Mouse (Mus musculus) liver, embryonic 12.5 days (tissue): ENCODE data around the gene Itprip. TPM values are rescaled to one million over a fixed set of nuclear protein-coding genes. Genes with fewer than 3 reads are reported as not detected.

Experiments
- ATAC-seq: fragments of 200-750 bp; cut with Nextera tagmentation; 2 replicates; pipeline ENCODE4 v1.8.0; 2017; ENCODE audit warnings: moderate number of reproducible peaks, mild to moderate bottlenecking, moderate library complexity
- H3K27ac ChIP-seq: fragments of 300-500 bp; sonication (generic); 2 replicates; pipeline ENCODE4 v1.5.1; 2016; ENCODE audit warnings: mild to moderate bottlenecking
- H3K27me3 ChIP-seq: fragments of 300-500 bp; sonication (generic); replicated peaks from 2 replicates; pipeline ENCODE4 v1.6.1; 2016; ENCODE audit warnings: mild to moderate bottlenecking, moderate library complexity
- H3K36me3 ChIP-seq: fragments of 300-500 bp; sonication (generic); 2 replicates; pipeline ENCODE4 v1.6.1; 2016; ENCODE audit warnings: mild to moderate bottlenecking, moderate library complexity
- H3K4me1 ChIP-seq: fragments of 300-500 bp; sonication (generic); 2 replicates; pipeline ENCODE4 v1.6.1; 2016
- H3K4me2 ChIP-seq: fragments of 300-500 bp; sonication (generic); 2 replicates; pipeline ENCODE4 v1.6.1; 2016; ENCODE audit warnings: mild to moderate bottlenecking, moderate library complexity
- H3K4me3 ChIP-seq: fragments of 300-500 bp; sonication (generic); 2 replicates; pipeline ENCODE4 v1.5.1; 2016; ENCODE audit warnings: mild to moderate bottlenecking, moderate library complexity
- H3K9ac ChIP-seq: fragments of 300-500 bp; sonication (generic); 2 replicates; pipeline ENCODE4 v1.6.1; 2016; ENCODE audit warnings: mild to moderate bottlenecking, moderate library complexity
- H3K9me3 ChIP-seq: fragments of 300-500 bp; sonication (generic); replicated peaks from 2 replicates; pipeline ENCODE4 v1.6.1; 2016; ENCODE audit warnings: mild to moderate bottlenecking, moderate library complexity
- WGBS: fragments of 180-500 bp; shearing (Covaris S2); methylation state at CpG from one replicate; pipeline ENCODE4 v1.1.7; 2016; ENCODE audit not compliant: insufficient replicate concordance; 5-methylcytosine and 5-hydroxymethylcytosine counted together
- polyA plus RNA-seq: library from polyadenylated mRNA; unstranded; fragments of >200 nt; fragmentation: Nextera tagmentation; extraction: Ambion mirVana; gene quantifications from 2 replicates; pipeline ENCODE4 v1.2.1, GENCODE M21; 2016

Gene Itprip
- polyA plus RNA-seq: 5.3 and 5.9 TPM in 2 replicates

- Histone ChIP-seq H3K9me3 (no peaks in the 10 kb centered on the region), H3K4me3 (peak within 1 kb of the TSS; percentile 83), H3K4me2 (peak within 1 kb of the TSS; percentile 90), H3K4me1 (peaks cover 28% of the 10 kb centered on the region), H3K27ac (peak within 1 kb of the TSS; percentile 80), H3K9ac (peak within 1 kb of the TSS; percentile 83), H3K36me3 (no peaks in the 10 kb centered on the region), H3K27me3 (no peaks in the 10 kb centered on the region)
- peak; percentile 81 for ATAC-seq
- WGBS: 1% methylated on average over 48 of the region's 48 CpGs
These were observed at the start of gene Itprip, which contains the start of gene Cfap43 for GRCm38 (mm10) chr19:47919126-47919965. Gene Itprip, minus strand, starts transcription at chr19:47919299. Gene Cfap43, minus strand, starts transcription at chr19:47919287.

GRCm38 (mm10) chr19:47958181-47958580, 39.1 kb upstream of the Itprip start:
- Histone ChIP-seq H3K4me3 (no peak overlapping the region), H3K4me2 (no peak overlapping the region), H3K27ac (no peak overlapping the region), H3K36me3 (no peaks in the 10 kb centered on the region), H3K9me3 (no peaks in the 10 kb centered on the region), H3K4me1 (no peaks in the 10 kb centered on the region), H3K27me3 (no peaks in the 10 kb centered on the region), H3K9ac (no peak overlapping the region)
- WGBS: 61% methylated on average over 13 of the region's 13 CpGs
- ATAC-seq: no peak

GRCm38 (mm10) chr19:47953169-47953568, 34.1 kb upstream of the Itprip start:
- H3K4me1 ChIP-seq: no peaks in the 10 kb centered on the region
- no peak overlapping the region for H3K4me3 ChIP-seq
- no peaks in the 10 kb centered on the region for H3K36me3 ChIP-seq
- no peak overlapping the region for H3K4me2 ChIP-seq
- no peak overlapping the region for H3K27ac ChIP-seq
- H3K27me3 ChIP-seq: no peaks in the 10 kb centered on the region
- WGBS: 72% methylated on average over 9 of the region's 9 CpGs
- no peaks in the 10 kb centered on the region for H3K9me3 ChIP-seq
- no peak overlapping the region for H3K9ac ChIP-seq
- no peak for ATAC-seq

GRCm38 (mm10) chr19:47950946-47951345, 31.8 kb upstream of the Itprip start:
- no peaks in the 10 kb centered on the region for H3K9me3 ChIP-seq
- no peaks in the 10 kb centered on the region for H3K27me3 ChIP-seq
- ATAC-seq: no peak
- no peak overlapping the region for H3K4me2 ChIP-seq
- no peak overlapping the region for H3K9ac ChIP-seq
- no peak overlapping the region for H3K27ac ChIP-seq
- 62% methylated on average over 7 of the region's 7 CpGs for WGBS
- H3K36me3 ChIP-seq: no peaks in the 10 kb centered on the region
- no peaks in the 10 kb centered on the region for H3K4me1 ChIP-seq
- H3K4me3 ChIP-seq: no peak overlapping the region

GRCm38 (mm10) chr19:47946821-47947465, 27.8 kb upstream of the Itprip start:
- WGBS: 52% methylated on average over 23 of the region's 23 CpGs
- H3K4me2 ChIP-seq: no peak overlapping the region

GRCm38 (mm10) chr19:47939361-47939760, 20.3 kb upstream of the Itprip start:
- 69% methylated on average over 6 of the region's 6 CpGs for WGBS
- no peak overlapping the region for H3K27ac ChIP-seq
- no peaks in the 10 kb centered on the region for H3K9me3 ChIP-seq
- ATAC-seq: no peak
- no peak overlapping the region for H3K9ac ChIP-seq
- no peaks in the 10 kb centered on the region; the same call in 1 of the 2 replicates for H3K4me1 ChIP-seq
- peaks cover 57% of the 10 kb centered on the region for H3K27me3 ChIP-seq
- no peak overlapping the region for H3K4me2 ChIP-seq
- no peak overlapping the region for H3K4me3 ChIP-seq
- no peaks in the 10 kb centered on the region for H3K36me3 ChIP-seq

More at GRCm38 (mm10) chr19:47946821-47947465, 27.8 kb upstream of the Itprip start:
- Histone ChIP-seq H3K36me3 (no peaks in the 10 kb centered on the region), H3K9me3 (no peaks in the 10 kb centered on the region), H3K27me3 (0 out of 2 replicates have a peak, but pooled peaks cover 4% of the 10 kb centered on the region), H3K27ac (no peak overlapping the region), H3K9ac (no peak overlapping the region), H3K4me1 (no peaks in the 10 kb centered on the region), H3K4me3 (no peak overlapping the region)
- ATAC-seq: no peak

GRCm38 (mm10) chr19:47937443-47938406, 18.6 kb upstream of the Itprip start, which contains the start of gene Cfap58:
Gene Cfap58, plus strand, starts transcription at chr19:47937675.
- H3K27me3 ChIP-seq: peaks cover 53% of the 10 kb centered on the region
- peak within 1 kb of the TSS; percentile 33 for H3K4me3 ChIP-seq
- no peak within 1 kb of the TSS for H3K9ac ChIP-seq
- WGBS: 12% methylated on average over 41 of the region's 41 CpGs
- H3K9me3 ChIP-seq: no peaks in the 10 kb centered on the region
- H3K4me2 ChIP-seq: peak within 1 kb of the TSS; percentile 65
- ATAC-seq: peak; percentile 59
- no peak within 1 kb of the TSS for H3K27ac ChIP-seq
- H3K4me1 ChIP-seq: no peaks in the 10 kb centered on the region; the same call in 1 of the 2 replicates
- no peaks in the 10 kb centered on the region for H3K36me3 ChIP-seq

- WGBS: 42% methylated on average over 9 of the region's 9 CpGs
- peaks cover 53% of the 10 kb centered on the region for H3K27me3 ChIP-seq
- no peak for ATAC-seq
- peak overlapping the region; percentile 33; the same call in 1 of the 2 replicates for H3K4me3 ChIP-seq
- no peak overlapping the region for H3K9ac ChIP-seq
- H3K4me2 ChIP-seq: peak overlapping the region; percentile 65
- H3K9me3 ChIP-seq: no peaks in the 10 kb centered on the region
- H3K27ac ChIP-seq: no peak overlapping the region
- H3K36me3 ChIP-seq: no peaks in the 10 kb centered on the region
- no peaks in the 10 kb centered on the region; the same call in 1 of the 2 replicates for H3K4me1 ChIP-seq
These were observed 17.8 kb upstream of the Itprip start for GRCm38 (mm10) chr19:47936938-47937337.

- Histone ChIP-seq H3K4me3 (no peak overlapping the region), H3K9ac (no peak overlapping the region), H3K27ac (no peak overlapping the region), H3K27me3 (peaks cover 49% of the 10 kb centered on the region), H3K4me2 (no peak overlapping the region), H3K4me1 (no peaks in the 10 kb centered on the region; the same call in 1 of the 2 replicates), H3K9me3 (no peaks in the 10 kb centered on the region), H3K36me3 (no peaks in the 10 kb centered on the region)
- ATAC-seq: no peak
- WGBS: 74% methylated on average over 11 of the region's 11 CpGs
These were observed 17.4 kb upstream of the Itprip start for GRCm38 (mm10) chr19:47936490-47936889.

GRCm38 (mm10) chr19:47935530-47935929, 16.4 kb upstream of the Itprip start:
- H3K27me3 ChIP-seq: peaks cover 45% of the 10 kb centered on the region
- H3K27ac ChIP-seq: no peak overlapping the region
- H3K4me3 ChIP-seq: no peak overlapping the region
- no peaks in the 10 kb centered on the region; the same call in 1 of the 2 replicates for H3K4me1 ChIP-seq
- no peak for ATAC-seq
- H3K4me2 ChIP-seq: no peak overlapping the region
- H3K9me3 ChIP-seq: no peaks in the 10 kb centered on the region
- no peak overlapping the region for H3K9ac ChIP-seq
- H3K36me3 ChIP-seq: no peaks in the 10 kb centered on the region
- 61% methylated on average over 6 of the region's 6 CpGs for WGBS

- Histone ChIP-seq H3K27ac (no peak overlapping the region), H3K9ac (no peak overlapping the region), H3K4me2 (no peak overlapping the region), H3K4me3 (no peak overlapping the region), H3K36me3 (no peaks in the 10 kb centered on the region), H3K9me3 (no peaks in the 10 kb centered on the region), H3K27me3 (peaks cover 37% of the 10 kb centered on the region), H3K4me1 (no peaks in the 10 kb centered on the region; the same call in 1 of the 2 replicates)
- ATAC-seq: no peak
- 63% methylated on average over 16 of the region's 16 CpGs for WGBS
These were observed 15.6 kb upstream of the Itprip start for GRCm38 (mm10) chr19:47934636-47935238.
